Mouse (Mus musculus) regulatory T cell (primary cell): ENCODE data around the gene Isx.

Source experiments
- in situ Hi-C: fragments of 300-600 bp; cut with MboI, MseI; formaldehyde crosslinking; loops from one replicate; pipeline ENCODE4 v1.15.1; 2025; ENCODE audit warnings: high pct_unique_total_duplicates

Isx gene

DNA sequence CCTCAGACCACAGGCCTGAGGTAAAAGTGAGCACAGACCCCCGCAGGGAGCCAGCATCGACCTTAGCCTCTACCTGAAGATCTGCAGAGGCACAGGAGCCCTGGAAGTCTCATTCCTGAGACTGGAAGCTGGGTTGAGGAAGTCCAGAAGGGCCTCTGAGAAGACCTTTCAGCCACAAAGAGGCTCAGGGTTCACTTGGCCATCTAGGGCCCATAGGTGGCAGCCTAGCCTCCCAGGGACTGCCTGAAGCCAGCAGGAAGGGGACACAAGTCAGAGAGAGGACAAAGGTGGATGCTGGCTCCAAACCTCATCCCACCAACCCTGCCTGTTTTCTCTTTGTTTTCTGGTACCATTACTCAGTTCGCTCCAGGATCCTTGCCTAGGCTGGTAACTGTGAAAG lies at the start of gene Isx:
TSS of gene Isx (plus strand) at position 234 of the 400 bp plus-strand sequence.
- in situ Hi-C loops, result no loop called here

DNA sequence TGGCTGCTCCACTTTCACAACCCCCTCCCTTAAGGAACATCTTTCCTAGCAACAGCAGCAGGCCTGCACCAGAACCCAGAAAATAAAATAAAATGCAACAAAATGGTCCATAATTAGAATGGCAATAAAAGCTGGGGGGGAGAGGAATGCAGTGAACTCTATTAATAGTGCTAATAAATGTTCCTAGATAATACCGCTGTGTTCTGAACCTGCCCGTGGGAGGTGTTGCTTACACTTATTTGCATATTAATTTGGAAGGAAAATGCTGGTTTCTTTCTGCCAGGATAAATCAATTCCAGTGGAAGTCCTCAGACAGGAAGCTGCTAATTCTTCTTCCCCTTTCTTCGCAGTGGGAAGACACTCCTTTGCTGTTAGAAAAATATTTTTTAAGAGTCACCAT lies 45.3 kb upstream of the Isx start:
- in situ Hi-C loops, result no loop called here

DNA sequence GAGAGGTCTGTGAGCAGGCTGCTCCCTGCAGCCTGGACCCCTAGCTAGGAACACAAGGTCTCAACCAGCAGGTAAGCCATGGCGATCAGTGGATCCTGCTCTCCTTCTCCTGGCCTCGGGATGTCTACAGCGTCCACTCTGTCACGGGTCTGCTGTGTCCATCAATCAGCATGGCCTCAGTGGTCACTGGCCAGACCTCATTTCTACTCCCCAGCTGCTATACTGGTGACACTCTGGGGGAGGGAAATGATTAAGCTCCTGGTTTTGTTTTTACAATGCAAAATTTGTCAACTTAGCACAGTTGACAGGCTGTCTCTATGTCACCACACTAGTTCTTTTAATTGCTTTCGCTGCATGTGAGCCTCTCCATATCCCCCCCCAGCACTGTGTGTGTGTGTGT lies 41.7 kb upstream of the Isx start:
- in situ Hi-C loops, result no loop called here

DNA sequence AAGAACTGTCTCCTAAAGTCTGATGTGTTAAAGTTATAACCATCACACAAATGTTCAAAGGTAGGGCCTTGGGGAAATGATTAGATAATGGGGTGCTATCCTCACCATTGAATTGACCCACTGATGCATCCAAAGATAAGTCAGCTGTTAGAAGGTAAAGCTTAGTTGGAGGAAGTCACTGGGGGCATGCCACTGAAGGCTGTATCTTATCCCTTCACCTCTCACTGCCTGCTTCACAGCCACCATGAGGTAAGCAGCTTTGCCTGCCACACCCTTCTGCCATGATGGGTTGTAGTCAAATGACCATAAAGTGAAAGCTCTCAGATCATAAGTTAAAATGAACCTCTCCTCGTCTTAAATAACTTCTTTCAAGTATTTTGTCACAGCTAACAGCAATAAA lies 38.7 kb upstream of the Isx start:
- in situ Hi-C loops, result no loop called here

DNA sequence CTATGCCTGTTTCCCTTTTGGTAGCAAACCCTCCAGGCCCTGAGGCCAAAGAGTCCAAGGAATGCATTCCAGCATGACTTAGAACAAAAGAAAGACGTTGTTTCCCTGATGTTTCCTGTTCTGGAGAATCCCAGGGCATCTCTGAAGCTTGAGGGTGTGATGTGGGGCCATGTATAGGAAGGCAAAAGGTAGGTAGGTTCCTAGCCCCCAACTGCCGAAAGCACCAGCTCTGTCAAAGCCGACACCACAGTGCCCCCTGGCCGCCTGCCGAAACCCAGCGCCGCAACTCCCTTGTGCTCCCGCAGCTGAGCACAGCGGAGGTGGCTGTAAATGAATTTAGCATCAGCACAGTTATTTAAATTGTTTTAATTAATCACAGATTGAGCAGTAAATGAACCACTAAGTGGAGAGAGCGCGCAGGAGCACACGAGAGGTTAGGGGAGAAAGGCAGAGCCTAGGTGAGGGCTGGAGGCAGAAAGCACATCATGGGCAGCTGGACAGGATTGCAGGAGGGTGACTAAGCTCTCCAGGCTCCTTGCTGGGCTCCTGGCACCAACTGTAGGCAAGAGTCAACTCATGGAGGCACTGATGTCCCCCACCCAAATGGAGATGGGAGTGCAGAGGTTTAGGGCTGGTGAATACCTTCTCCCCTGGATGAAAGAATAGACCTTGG lies 25.5 kb upstream of the Isx start:
- in situ Hi-C loops, result no loop called here

DNA sequence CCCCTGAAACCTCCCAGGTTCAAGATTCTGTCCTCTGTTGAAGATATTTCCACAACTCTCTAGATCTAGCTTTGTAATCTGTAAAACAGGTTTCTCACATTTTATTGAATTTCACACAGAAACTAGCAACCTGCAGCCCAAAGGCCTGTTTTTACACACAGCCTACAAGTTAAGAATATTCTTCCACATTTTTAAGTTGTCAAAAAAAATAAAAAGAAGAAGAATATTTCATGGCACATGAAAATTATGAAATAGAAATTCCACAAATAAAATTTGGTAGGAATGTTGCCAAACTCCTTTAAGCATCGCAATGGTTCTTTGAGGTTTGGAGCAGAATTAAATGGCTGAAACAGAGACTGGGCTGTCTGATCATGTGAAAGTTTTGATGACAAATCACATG lies 24.3 kb upstream of the Isx start:
- in situ Hi-C loops, result no loop called here

DNA sequence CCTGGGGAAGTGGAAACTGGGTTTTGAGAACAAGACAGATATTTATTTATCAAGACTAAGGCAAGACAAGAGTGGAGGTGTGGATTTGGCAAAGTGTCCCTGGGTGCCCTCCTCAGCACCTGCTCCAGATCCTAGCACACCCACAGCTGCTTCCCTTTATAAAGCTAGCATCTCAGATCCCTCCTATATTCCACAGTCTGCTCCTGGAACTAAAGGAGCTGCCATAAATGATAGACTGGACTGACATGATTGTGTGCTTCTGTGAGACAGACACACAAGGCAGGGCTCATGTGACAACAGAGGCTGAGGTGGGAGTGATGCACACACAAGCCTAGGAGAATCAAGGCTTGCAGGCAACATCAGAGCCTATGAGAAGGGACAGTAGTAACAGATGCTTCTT lies 22.0 kb upstream of the Isx start:
- in situ Hi-C loops, result no loop called here

DNA sequence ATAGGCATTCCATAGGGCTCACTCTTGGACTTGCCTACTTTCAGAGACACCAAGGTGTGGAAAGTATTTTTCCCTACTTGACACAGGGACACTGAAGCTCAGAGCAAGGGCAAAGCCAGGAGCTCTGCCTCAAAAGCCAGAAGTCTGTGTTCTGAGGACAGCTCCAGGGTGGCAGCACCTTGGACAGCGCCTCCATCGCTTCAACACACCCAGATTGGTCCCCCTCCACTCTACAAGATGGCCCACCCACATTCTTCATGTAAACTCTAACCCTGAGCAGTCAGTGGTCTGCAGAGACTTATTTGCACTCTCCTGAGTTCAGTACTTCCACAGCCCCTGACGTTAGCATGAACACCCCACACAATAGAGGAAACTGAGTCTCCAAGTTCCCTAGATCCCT lies 21.1 kb upstream of the Isx start:
- in situ Hi-C loops, result no loop called here

DNA sequence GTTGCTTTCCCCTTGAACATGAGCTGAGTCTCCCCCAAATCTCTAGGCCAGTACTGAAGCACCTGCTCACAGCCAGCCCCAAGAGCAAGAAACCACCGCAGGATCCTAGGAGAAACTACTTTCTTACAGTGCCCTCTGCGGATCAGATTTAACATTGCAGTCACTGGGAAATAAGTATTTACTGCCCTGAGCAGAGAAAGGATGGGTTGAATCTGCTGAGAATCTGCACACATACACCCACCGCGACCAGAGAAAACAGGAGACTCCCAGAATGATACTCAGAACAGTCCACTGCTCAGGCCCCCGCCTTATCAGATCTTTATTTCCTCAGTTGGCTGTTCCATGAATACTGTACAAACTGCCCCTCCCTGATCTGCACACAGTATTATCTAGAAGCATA lies 19.5 kb upstream of the Isx start:
- in situ Hi-C loops, result no loop called here

DNA sequence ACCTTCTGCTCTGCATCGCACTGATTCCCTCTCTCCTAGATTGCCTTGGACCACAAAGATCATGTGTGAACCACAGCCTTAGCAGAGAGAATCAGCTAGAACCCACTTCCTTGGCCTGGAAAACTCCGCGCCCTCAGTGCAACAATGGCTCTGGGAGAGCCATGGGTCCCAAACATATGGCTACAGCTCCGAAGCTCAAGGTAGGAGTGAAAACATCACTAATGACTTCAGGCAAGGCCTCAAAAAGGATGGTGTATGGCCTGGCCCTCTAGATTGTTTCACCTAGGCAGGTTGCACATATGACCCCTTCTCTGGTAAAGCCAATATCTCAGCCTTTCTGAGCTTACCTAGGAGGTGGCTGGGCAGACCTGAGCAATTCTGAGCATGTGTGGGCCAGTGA lies 18.2 kb upstream of the Isx start:
- in situ Hi-C loops, result no loop called here

DNA sequence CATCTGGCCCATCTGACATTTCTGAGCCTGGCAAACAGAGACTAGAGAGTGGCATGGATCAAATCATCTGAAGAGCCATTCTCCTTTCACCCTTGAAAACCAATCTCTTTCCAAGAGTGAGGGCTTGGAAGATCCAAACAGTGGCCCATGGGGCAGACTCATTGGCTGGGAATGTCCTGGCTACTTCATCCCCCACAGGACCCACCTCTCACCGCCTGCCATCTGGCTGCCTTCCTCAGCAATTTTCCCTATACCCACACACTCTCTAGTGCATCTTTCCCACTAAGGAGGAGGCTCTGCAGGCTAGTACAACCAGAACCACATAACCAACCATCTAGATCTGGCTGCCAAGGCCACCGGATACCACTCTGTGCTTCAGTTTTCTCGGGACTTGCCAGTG lies 17.6 kb upstream of the Isx start:
- in situ Hi-C loops, result no loop called here

DNA sequence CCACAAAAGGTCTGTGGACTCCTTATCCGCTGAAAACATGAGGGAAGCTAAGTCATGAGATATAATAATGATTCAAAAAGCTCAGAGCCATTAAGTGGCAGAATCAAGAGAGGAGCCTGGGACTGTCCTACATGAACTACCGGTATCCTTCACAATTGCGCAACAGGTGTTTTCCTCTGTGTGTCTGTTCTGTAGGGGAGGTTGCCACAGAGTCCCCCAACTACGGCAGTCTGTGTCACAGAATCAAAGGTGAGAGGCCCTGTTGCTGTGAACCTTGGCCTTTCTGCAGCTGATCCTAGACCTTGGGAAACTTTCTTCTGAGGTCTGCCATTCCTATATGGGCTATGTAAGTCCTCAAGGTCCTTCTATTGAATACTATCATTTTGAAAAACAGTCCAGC lies 13.7 kb upstream of the Isx start:
- in situ Hi-C loops, result no loop called here

DNA sequence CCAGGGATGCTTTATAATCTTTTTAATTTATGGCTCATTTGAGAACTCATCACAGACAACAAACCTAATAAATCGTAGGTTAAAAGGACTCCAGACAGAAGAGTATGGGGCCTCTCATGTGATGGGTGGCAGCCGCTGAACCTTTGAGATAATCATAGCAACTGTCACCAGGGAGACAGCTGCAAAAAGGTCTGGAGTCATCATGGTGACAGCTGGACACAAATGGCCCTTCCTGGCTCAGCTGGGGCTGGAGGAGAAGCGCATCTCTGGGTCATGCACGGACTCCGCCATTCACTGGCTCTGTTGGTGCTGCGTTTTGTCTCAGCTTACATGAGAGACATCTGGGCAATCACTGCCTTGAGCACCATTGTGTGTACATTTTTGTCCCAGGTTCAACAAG lies 12.5 kb upstream of the Isx start:
- in situ Hi-C loops, result no loop called here

DNA sequence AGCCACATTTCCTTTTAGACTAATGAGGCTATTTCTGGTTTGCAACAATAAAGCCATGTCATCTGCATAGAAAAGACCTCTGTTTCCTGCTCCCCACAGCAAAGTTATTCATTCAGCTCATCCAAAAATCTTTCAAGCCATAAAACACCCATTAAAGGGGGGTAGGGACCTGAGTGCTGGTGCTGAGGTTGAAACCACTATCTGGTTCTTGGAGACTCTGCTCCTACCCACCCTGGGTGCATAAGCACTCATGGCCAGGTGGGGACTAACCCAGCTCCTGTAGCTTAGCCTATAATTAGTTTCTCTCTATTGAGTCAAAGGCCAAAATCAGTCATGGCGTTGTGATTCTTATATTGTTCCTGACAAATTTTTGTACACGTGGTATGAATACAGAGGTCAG lies 10.4 kb upstream of the Isx start:
- in situ Hi-C loops, result no loop called here

DNA sequence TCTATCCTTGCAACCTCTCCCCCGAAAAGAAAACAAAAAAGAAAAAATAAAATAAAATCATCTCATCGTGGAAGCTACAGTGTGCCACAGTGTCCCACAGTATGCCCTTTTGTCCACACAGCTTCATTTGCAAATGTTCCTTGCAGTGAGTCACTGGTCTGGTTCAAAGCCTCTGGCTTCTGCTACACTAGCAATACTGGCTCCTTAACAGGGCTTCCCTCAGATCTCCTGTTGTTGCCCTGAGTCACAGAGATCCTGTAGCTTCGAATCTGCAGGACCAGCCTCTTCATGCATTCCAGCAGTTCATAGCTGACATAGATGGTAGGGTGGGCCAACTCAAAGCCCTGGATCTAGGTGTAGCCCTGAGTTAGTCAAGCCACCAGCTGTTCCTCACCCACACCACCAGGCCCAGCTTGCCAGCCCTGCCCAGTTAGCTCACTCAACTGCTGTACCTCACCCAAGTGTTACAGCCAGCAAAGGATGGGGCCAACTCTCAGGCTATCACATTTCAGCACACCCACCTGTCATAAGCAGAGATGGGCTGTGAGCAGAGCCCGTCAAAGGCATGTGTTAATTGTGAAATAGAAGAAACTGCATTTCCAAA lies 2.5 kb upstream of the Isx start:
- in situ Hi-C loops, result no loop called here

DNA sequence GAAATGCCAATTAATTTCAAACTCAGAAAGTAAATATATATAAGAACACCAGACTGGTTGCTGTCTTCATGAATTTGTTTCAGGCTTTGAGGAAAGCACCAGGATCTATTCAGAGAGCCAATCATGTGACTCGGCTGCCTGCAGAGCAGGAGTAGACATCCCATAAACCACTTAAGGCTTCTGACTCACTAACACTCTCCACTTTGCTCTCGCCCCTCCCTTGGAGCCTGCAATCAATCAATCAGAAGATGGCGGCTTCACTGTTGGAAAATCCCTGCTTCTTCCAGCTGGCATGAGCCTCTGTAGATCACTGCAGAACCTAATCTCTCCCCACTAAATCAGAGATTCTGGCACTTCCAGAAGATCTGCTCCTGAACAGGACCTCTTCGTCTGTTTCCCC lies 1.3 kb upstream of the Isx start:
- in situ Hi-C loops, result no loop called here

DNA sequence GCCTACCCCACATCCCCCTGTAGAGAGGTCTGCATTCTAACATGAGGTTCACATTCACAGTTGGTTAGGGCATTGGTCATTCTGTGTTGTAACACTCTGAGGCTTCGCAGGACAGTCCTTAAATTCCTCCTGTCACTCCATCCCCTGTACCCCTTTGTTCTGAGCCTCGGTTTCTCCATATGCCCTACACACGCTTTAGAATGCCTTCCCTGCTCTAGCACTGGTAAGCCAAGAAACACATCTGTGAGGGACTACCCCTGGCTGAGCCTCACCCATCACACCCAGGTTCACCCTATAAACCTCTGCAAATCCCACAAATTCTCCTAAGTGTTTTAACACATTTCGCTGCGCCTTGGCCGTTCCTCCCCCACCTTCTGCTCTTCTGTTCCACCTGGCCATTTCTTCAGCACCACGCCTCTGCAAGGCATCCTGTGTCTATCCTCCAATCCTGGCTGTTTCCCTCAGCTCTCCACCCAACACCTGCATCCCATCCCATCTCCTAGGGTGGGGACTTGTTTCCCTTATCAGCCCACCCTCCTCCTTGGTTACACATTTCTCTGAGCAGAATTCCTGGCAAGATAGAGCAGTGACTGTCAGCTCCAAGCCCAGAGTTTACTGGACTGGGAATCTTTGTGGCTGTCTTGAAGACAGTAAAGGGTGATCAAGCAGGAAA lies 686 bp upstream of the Isx start:
- in situ Hi-C loops, result no loop called here

DNA sequence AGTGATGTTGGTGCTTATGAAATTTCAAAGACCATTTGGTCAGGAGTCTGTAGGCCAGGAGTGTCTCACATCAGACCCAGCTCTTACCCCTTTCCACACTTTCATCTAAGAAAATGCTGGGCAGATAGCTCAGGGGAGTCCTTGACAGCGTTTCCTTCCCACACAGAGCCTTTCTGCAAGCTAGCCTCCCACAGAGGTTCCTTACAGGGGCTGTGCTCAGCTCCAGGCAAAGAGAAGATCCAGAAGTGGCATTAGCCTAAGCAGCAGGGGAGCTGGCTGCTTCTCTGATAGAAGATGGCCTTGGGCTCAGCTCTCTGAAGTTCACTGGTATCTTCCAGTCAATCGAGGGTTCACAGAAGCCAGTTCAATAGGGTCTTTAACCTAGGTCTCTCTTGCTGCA lies 1.6 kb downstream of the Isx start:
- in situ Hi-C loops, result no loop called here

DNA sequence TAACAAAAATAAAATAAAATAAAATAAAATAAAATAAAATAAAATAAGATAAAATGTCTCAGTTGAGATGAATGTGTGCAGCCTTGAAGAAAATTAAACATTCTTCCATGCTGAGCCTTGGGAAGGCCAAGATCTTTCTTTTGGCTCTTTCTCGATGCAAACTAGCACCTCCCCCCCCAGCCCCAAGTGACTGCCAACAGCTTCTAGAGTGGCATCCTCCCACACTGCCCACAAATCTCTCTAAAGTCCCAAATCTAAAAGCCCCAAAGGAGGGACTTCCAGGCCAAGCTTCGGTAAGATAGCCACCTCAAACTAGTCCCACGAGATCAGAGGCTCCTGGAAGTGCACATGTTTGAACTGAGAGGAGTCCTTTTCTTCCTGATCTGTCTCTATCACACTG lies 5.7 kb downstream of the Isx start:
- in situ Hi-C loops, result no loop called here

DNA sequence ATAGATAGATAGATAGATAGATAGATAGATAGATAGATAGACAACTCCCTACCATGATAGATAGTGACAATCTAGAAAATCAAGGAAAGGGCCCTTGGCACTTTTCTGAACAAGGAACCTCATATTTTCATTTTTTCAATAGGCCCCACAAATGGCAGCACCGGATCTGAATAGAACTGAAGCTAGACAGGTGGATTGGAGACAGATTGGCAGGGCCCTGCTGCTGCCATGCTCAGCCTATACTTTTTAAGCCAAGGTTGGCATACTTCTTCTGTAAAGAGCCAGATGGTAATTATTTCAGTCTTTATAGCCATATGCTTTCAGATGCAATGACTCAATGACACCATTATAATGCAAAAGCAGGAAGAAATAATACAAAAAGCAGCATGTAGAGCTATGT lies 15.8 kb downstream of the Isx start:
- in situ Hi-C loops, result no loop called here

DNA sequence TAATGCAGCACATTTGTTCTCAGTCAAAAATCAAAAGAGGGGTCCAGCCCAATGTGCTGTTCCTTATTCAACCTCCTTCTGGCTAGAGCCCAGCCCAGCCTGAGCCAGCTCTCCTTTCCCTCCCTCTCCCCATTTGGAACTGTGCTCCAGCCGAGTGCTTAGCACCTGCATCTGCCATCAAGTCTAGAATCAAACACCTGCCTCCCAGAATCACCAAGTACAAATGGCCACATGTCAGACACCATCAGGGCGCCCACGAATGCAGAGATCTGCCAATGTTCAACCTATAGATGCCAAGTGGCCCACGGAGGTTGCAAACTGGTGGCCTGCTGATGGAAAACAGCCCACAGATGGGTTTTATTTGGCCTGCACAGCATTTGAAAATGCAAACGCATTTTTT lies 18.1 kb downstream of the Isx start:
- in situ Hi-C loops, result no loop called here

DNA sequence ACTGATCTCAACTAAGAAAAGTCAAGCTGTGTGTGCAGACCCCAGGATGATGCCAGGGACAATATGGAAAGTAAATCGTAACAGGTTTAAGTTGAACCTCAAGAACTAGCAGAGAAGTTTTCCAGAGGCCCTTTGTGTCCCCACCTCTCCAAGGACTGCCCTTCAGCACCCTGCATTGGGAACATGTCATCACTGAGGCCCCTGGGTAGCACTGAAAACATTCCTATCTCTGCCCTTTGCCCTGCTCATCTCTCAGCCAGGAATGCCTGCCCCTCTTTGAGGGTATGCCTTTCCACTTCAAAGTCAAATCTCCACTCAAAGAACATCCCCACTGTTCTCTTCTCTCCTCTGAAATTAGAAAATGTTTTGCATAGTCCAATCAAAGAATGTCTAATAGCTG lies 23.3 kb downstream of the Isx start:
- in situ Hi-C loops, result no loop called here

DNA sequence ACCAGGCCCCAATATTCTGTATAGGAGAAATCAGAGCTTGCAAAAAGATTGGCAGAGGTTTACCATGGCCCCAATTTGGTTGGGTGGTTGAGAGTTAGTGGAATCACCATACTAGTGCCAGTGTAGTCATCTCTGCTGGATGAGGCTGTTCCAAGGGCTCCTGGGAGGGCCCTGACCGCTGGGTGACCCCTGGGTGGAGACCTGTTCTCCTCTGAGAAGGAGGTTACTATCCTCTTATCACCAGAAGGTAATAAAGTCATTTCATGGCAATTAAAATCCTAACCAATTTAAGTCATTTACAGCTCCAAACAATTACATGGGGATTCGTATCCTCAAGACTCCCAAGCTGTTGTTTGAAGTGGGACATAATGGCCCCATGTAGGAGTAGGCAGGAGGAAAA lies 24.3 kb downstream of the Isx start:
- in situ Hi-C loops, result no loop called here

DNA sequence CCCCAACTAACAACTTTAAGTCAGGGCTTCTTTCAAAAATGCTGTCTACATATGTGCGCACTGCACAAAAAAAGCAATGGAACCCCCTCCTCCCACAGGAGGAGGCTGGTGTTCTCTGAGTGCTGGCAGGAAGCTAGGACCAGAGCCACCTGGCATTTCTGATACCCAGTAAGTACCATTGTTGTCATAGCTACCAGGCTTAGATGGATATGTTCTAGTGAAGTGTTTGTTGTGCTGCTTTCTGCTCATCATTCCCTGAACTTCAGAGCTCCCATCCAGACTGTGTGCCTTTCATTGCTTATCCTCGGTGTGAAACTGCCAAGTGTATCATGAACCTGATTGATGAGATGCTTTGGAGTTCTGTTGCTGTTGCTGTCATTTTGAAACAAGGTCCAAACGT lies 26.8 kb downstream of the Isx start:
- in situ Hi-C loops, result no loop called here
